Mouse (Mus musculus): ENCODE results near the gene Dip2b.

The Dip2b gene

GRCm38 (mm10) chr15:100215092-100215491 is 176.6 kb downstream of the Dip2b start:
- in situ Hi-C loops (cut with MboI, MseI), result no loop called here

GRCm38 (mm10) chr15:100216173-100216572 is 177.7 kb downstream of the Dip2b start:
- in situ Hi-C loops (cut with MboI, MseI), result no loop called here

GRCm38 (mm10) chr15:100218018-100218417 is 179.6 kb downstream of the Dip2b start:
- in situ Hi-C loops (cut with MboI, MseI), result no loop called here

- in situ Hi-C loops (cut with MboI, MseI), result no loop called here
Observed at GRCm38 (mm10) chr15:100219396-100219795, 180.9 kb downstream of the Dip2b start.

- in situ Hi-C loops (cut with MboI, MseI), result no loop called here
Observed at GRCm38 (mm10) chr15:100220916-100221315, 182.5 kb downstream of the Dip2b start.

GRCm38 (mm10) chr15:100225381-100225780 is 186.9 kb downstream of the Dip2b start:
- in situ Hi-C loops (cut with MboI, MseI), result no loop called here

GRCm38 (mm10) chr15:100225891-100226290 is 187.4 kb downstream of the Dip2b start:
- in situ Hi-C loops (cut with MboI, MseI), result no loop called here

GRCm38 (mm10) chr15:100227031-100227662 is 188.7 kb downstream of the Dip2b start:
- in situ Hi-C loops (cut with MboI, MseI), result no loop called here

- in situ Hi-C loops (cut with MboI, MseI), result no loop called here
Observed at GRCm38 (mm10) chr15:100227663-100228534, 189.4 kb downstream of the Dip2b start, which contains the start of gene Atf1. Atf1 (plus strand) TSS chr15:100227819.

GRCm38 (mm10) chr15:100228535-100229336 is 190.3 kb downstream of the Dip2b start:
- in situ Hi-C loops (cut with MboI, MseI), result no loop called here

- in situ Hi-C loops (cut with MboI, MseI), result no loop called here
Observed at GRCm38 (mm10) chr15:100230655-100231054, 192.2 kb downstream of the Dip2b start.

GRCm38 (mm10) chr15:100231616-100232525 is 193.4 kb downstream of the Dip2b start:
- in situ Hi-C loops (cut with MboI, MseI), result no loop called here

GRCm38 (mm10) chr15:100235208-100235965 is 196.9 kb downstream of the Dip2b start:
- in situ Hi-C loops (cut with MboI, MseI), result no loop called here

- in situ Hi-C loops (cut with MboI, MseI), result no loop called here
Observed at GRCm38 (mm10) chr15:100236952-100237351, 198.5 kb downstream of the Dip2b start.

- in situ Hi-C loops (cut with MboI, MseI), result no loop called here
Observed at GRCm38 (mm10) chr15:100241780-100242179, 203.3 kb downstream of the Dip2b start.

- in situ Hi-C loops (cut with MboI, MseI), result no loop called here
Observed at GRCm38 (mm10) chr15:100245951-100246350, 207.5 kb downstream of the Dip2b start.

GRCm38 (mm10) chr15:100247296-100247695 is 208.8 kb downstream of the Dip2b start:
- in situ Hi-C loops (cut with MboI, MseI), result no loop called here

GRCm38 (mm10) chr15:100248665-100249433 is 210.4 kb downstream of the Dip2b start:
- in situ Hi-C loops (cut with MboI, MseI), result no loop called here

GRCm38 (mm10) chr15:100251153-100251780 is 212.8 kb downstream of the Dip2b start:
- in situ Hi-C loops (cut with MboI, MseI), result no loop called here
